ENCODE assay signal across 9 mouse cellular contexts in genomic region chr13:97070931-97071625, GRCm38 (mm10). TPM values are rescaled to one million over a fixed set of nuclear protein-coding genes. Genes with fewer than 3 reads are reported as not detected.
DNase-seq lines count a peak whose midpoint lies in the region; ATAC-seq lines count a peak whose summit lies in the region.
"Had no signal": no experiment of that assay in that cellular context is flagged by ENCODE, and none has a peak within 500 bp of the region (broad histone marks: within the 10 kb centered on the region; RNA-seq: fewer than 3 reads in every experiment).

No protein-coding gene starts in this region.

- peak; percentile 35 for DNase-seq in ovary, postnatal 36 days (ENCODE audit: low spot score)
- no peak for DNase-seq in ovary, adult 18-20 months (ENCODE audit: low spot score)
- peak; percentile 30 to 38 for DNase-seq in cerebellum, postnatal 14 days
- DNase-seq in left cerebral cortex, postnatal 4 days: peak; percentile 25
- no peak for DNase-seq in MN1 (ENCODE audit: low spot score)
- no peak for DNase-seq in gastrocnemius, postnatal 4 days (ENCODE audit: low spot score in 2 of 2)

- H3K36me3 ChIP-seq in neural tube, embryonic 14.5 days (ENCODE audit: control insufficient read depth, insufficient read depth, low read length): no peaks in the 10 kb centered on the region

- intact Hi-C loops in left cerebral cortex, postnatal 4 days (cut with DNase I): no loop called here

- H3K9ac ChIP-seq in neural tube, embryonic 14.5 days (replicated peaks; ENCODE audit: low read depth, low read length): peak overlapping the region; percentile 89

- peak overlapping the region; percentile 89 for H3K4me3 ChIP-seq in neural tube, embryonic 14.5 days (ENCODE audit: low read depth, low read length)

- H3K27ac ChIP-seq in neural tube, embryonic 14.5 days (ENCODE audit: low read depth, low read length): peak overlapping the region; percentile 91

- ATAC-seq in granulocyte monocyte progenitor cell, adult 5-6 weeks (replicated peaks; ENCODE audit: poor library complexity, severe bottlenecking): peak; percentile 12; the same call in 1 of the 2 replicates
- peak; percentile 84 for ATAC-seq in neural tube, embryonic 14.5 days (ENCODE audit: low read depth)

- H3K27me3 ChIP-seq in neural tube, embryonic 14.5 days (ENCODE audit: control insufficient read depth, insufficient read depth, low read length): no peaks in the 10 kb centered on the region; the same call in 1 of the 2 replicates

- peak overlapping the region; percentile 66 for H3K4me2 ChIP-seq in neural tube, embryonic 14.5 days (ENCODE audit: low read depth, low read length)

- under 1% methylated on average over 55 of the region's 85 CpGs for WGBS in neural tube, embryonic 14.5 days

- peaks cover 3% of the 10 kb centered on the region; the same call in 1 of the 2 replicates for H3K4me1 ChIP-seq in neural tube, embryonic 14.5 days (ENCODE audit: control insufficient read depth, insufficient read depth, low read length)

- H3K9me3 ChIP-seq in neural tube, embryonic 14.5 days (ENCODE audit: control insufficient read depth, low read length): no peaks in the 10 kb centered on the region

RNA-seq across cellular contexts. Expression of gene Fam169a, which starts 4.0 kb away (rescaled TPM):
- total RNA-seq in granulocyte monocyte progenitor cell, adult 5-6 weeks (2014; fragmentation: Nextera tagmentation): not detected in 2 replicates
- 0.47 and 0.88 TPM in 2 replicates for total RNA-seq in granulocyte monocyte progenitor cell, adult 5-6 weeks (2017)
- 10 to 100 TPM; 36.6 to 38.4 TPM for total RNA-seq in left cerebral cortex, postnatal 4 days (2021)
- 41.3 and 41.4 TPM in 2 replicates for polyA plus RNA-seq in neural tube, embryonic 14.5 days (2014; fragmentation: Nextera tagmentation; extraction: Ambion mirVana)
- total RNA-seq in gastrocnemius, postnatal 4 days (2021): not detected

RNA-seq across cellular contexts. Expression of gene Gm6169, which starts 28.0 kb away (rescaled TPM):
- total RNA-seq in granulocyte monocyte progenitor cell, adult 5-6 weeks (2014; fragmentation: Nextera tagmentation): 0.47 and 5.7 TPM in 2 replicates
- total RNA-seq in granulocyte monocyte progenitor cell, adult 5-6 weeks (2017): 1.4 TPM in 1 of 2 replicates, not detected in the other
- 1 to 10 TPM in 1 of 2 experiments, not detected in 1; 6.2 TPM for total RNA-seq in left cerebral cortex, postnatal 4 days (2021)
- 0.37 and 0.67 TPM in 2 replicates for polyA plus RNA-seq in neural tube, embryonic 14.5 days (2014; fragmentation: Nextera tagmentation; extraction: Ambion mirVana)
- 10 to 100 TPM in 1 of 2 experiments, under 1 TPM in 1; 0.29 to 31.2 TPM for total RNA-seq in gastrocnemius, postnatal 4 days (2021)

RNA-seq across cellular contexts. Expression of gene 1700029F12Rik, which starts 36.9 kb away (rescaled TPM):
- not detected in 2 replicates for total RNA-seq in granulocyte monocyte progenitor cell, adult 5-6 weeks (2014; fragmentation: Nextera tagmentation)
- not detected in 2 replicates for total RNA-seq in granulocyte monocyte progenitor cell, adult 5-6 weeks (2017)
- not detected for total RNA-seq in left cerebral cortex, postnatal 4 days (2021)
- not detected in 2 replicates for polyA plus RNA-seq in neural tube, embryonic 14.5 days (2014; fragmentation: Nextera tagmentation; extraction: Ambion mirVana)
- total RNA-seq in gastrocnemius, postnatal 4 days (2021): not detected
- total RNA-seq: common myeloid progenitor, adult 5-6 weeks had no signal

Comparison
In these comparisons a context has a peak if more than half of its experiments do, and no peak if none do; other contexts are left out.
1. DNase-seq: peak in ovary, postnatal 36 days (single experiment), cerebellum, postnatal 14 days (2 of 2) and left cerebral cortex, postnatal 4 days (single experiment); none in ovary, adult 18-20 months (single experiment), MN1 (single experiment) and gastrocnemius, postnatal 4 days (0 of 2).
2. RNA of gene Fam169a, which starts 4.0 kb away (total RNA-seq): 36.6 to 38.4 TPM in left cerebral cortex, postnatal 4 days; 0.47 to 0.88 TPM in granulocyte monocyte progenitor cell, adult 5-6 weeks and not detected in gastrocnemius, postnatal 4 days; every median in the first group is over 10 times any median in the second.